Mouse (Mus musculus): ENCODE data around the gene Zyg11b. TPM values are rescaled to one million over a fixed set of nuclear protein-coding genes. Genes with fewer than 3 reads are reported as not detected.

Zyg11b gene
- total and polyA plus RNA-seq, 2 experiments from 2014 or later, result 24.0 to 108 TPM

- ATAC-seq, result no peak
- Histone ChIP-seq H3K4me2 (ENCODE audit: low read depth, low read length) (no peak overlapping the region), H3K4me3 (ENCODE audit: low read length) (no peak overlapping the region), H3K27me3 (ENCODE audit: insufficient read depth, low read length) (no peaks in the 10 kb centered on the region), H3K9me3 (ENCODE audit: low read length) (no peaks in the 10 kb centered on the region), H3K4me1 (ENCODE audit: insufficient read depth, low read length) (no peaks in the 10 kb centered on the region), H3K36me3 (ENCODE audit: insufficient read depth, low read length) (no peaks in the 10 kb centered on the region), H3K27ac (no peak overlapping the region), H3K9ac (replicated peaks; ENCODE audit: low read length) (no peak overlapping the region)
- whole genome bisulfite sequencing, result 20% methylated on average over 7 of the region's 7 CpGs
- no peak for DNase-seq (ENCODE audit: low spot score)
- TF ChIP-seq CTCF (IDR thresholded peaks at IDR 0.05; ENCODE audit: low read depth), result no peak
Measured at GRCm38 (mm10) chr4:108344631-108345083, 43.8 kb upstream of the Zyg11b start.

- H3K4me3 ChIP-seq (ENCODE audit: low read length), result no peak overlapping the region
- H3K9ac ChIP-seq (replicated peaks; ENCODE audit: low read length), result no peak overlapping the region
- no peaks in the 10 kb centered on the region for H3K4me1 ChIP-seq (ENCODE audit: insufficient read depth, low read length)
- peak; percentile 91 for TF ChIP-seq CTCF (IDR thresholded peaks at IDR 0.05; ENCODE audit: low read depth)
- H3K27ac ChIP-seq, result peak overlapping the region; percentile 64
- H3K27me3 ChIP-seq (ENCODE audit: insufficient read depth, low read length), result no peaks in the 10 kb centered on the region
- H3K36me3 ChIP-seq (ENCODE audit: insufficient read depth, low read length), result peaks cover 8% of the 10 kb centered on the region; the same call in 1 of the 2 replicates
- no peaks in the 10 kb centered on the region for H3K9me3 ChIP-seq (ENCODE audit: low read length)
- H3K4me2 ChIP-seq (ENCODE audit: low read depth, low read length), result no peak overlapping the region
- ATAC-seq (peak; percentile 94), DNase-seq (ENCODE audit: low spot score) (peak; percentile 91)
- WGBS, result 13% methylated on average over 4 of the region's 4 CpGs
Measured at GRCm38 (mm10) chr4:108339277-108339690, 38.4 kb upstream of the Zyg11b start.

- Histone ChIP-seq H3K9me3 (ENCODE audit: low read length) (no peaks in the 10 kb centered on the region), H3K27ac (peak overlapping the region; percentile 64), H3K27me3 (ENCODE audit: insufficient read depth, low read length) (no peaks in the 10 kb centered on the region), H3K9ac (replicated peaks; ENCODE audit: low read length) (no peak overlapping the region), H3K36me3 (ENCODE audit: insufficient read depth, low read length) (peaks cover 8% of the 10 kb centered on the region; the same call in 1 of the 2 replicates), H3K4me3 (ENCODE audit: low read length) (no peak overlapping the region), H3K4me2 (ENCODE audit: low read depth, low read length) (no peak overlapping the region), H3K4me1 (ENCODE audit: insufficient read depth, low read length) (no peaks in the 10 kb centered on the region)
- no peak for TF ChIP-seq CTCF (IDR thresholded peaks at IDR 0.05; ENCODE audit: low read depth)
- ATAC-seq (no peak), DNase-seq (ENCODE audit: low spot score) (no peak)
- WGBS, result 56% methylated on average over 10 of the region's 10 CpGs
Measured at GRCm38 (mm10) chr4:108338811-108339210, 37.9 kb upstream of the Zyg11b start.

- Histone ChIP-seq H3K9me3 (ENCODE audit: low read length) (no peaks in the 10 kb centered on the region), H3K4me1 (ENCODE audit: insufficient read depth, low read length) (no peaks in the 10 kb centered on the region), H3K4me2 (ENCODE audit: low read depth, low read length) (no peak overlapping the region), H3K4me3 (ENCODE audit: low read length) (no peak overlapping the region), H3K36me3 (ENCODE audit: insufficient read depth, low read length) (peaks cover 8% of the 10 kb centered on the region; the same call in 1 of the 2 replicates), H3K27ac (peak overlapping the region; percentile 64; the same call in 1 of the 2 replicates), H3K27me3 (ENCODE audit: insufficient read depth, low read length) (no peaks in the 10 kb centered on the region), H3K9ac (replicated peaks; ENCODE audit: low read length) (no peak overlapping the region)
- DNase-seq (ENCODE audit: low spot score) (peak; percentile 28), ATAC-seq (no peak)
- 50% methylated on average over 9 of the region's 9 CpGs for WGBS
- TF ChIP-seq CTCF (IDR thresholded peaks at IDR 0.05; ENCODE audit: low read depth), result no peak
Measured at GRCm38 (mm10) chr4:108338321-108338733, 37.4 kb upstream of the Zyg11b start.

GRCm38 (mm10) chr4:108337817-108338216, 36.9 kb upstream of the Zyg11b start:
- Histone ChIP-seq H3K27me3 (ENCODE audit: insufficient read depth, low read length) (no peaks in the 10 kb centered on the region), H3K36me3 (ENCODE audit: insufficient read depth, low read length) (peaks cover 8% of the 10 kb centered on the region; the same call in 1 of the 2 replicates), H3K4me1 (ENCODE audit: insufficient read depth, low read length) (no peaks in the 10 kb centered on the region), H3K4me3 (ENCODE audit: low read length) (no peak overlapping the region), H3K9me3 (ENCODE audit: low read length) (no peaks in the 10 kb centered on the region), H3K4me2 (ENCODE audit: low read depth, low read length) (no peak overlapping the region), H3K27ac (peak overlapping the region; percentile 64; the same call in 1 of the 2 replicates), H3K9ac (replicated peaks; ENCODE audit: low read length) (no peak overlapping the region)
- ATAC-seq (no peak), DNase-seq (ENCODE audit: low spot score) (no peak)
- no peak for TF ChIP-seq CTCF (IDR thresholded peaks at IDR 0.05; ENCODE audit: low read depth)
- WGBS, result 24% methylated on average over 3 of the region's 3 CpGs

GRCm38 (mm10) chr4:108336765-108337164, 35.9 kb upstream of the Zyg11b start:
- DNase-seq (ENCODE audit: low spot score), result no peak
- H3K27ac ChIP-seq, result no peak overlapping the region
- H3K9me3 ChIP-seq (ENCODE audit: low read length), result no peaks in the 10 kb centered on the region
- no peaks in the 10 kb centered on the region for H3K4me1 ChIP-seq (ENCODE audit: insufficient read depth, low read length)
- no peak overlapping the region for H3K9ac ChIP-seq (replicated peaks; ENCODE audit: low read length)
- no peaks in the 10 kb centered on the region for H3K27me3 ChIP-seq (ENCODE audit: insufficient read depth, low read length)
- no peak for TF ChIP-seq CTCF (IDR thresholded peaks at IDR 0.05; ENCODE audit: low read depth)
- H3K4me3 ChIP-seq (ENCODE audit: low read length), result no peak overlapping the region
- H3K36me3 ChIP-seq (ENCODE audit: insufficient read depth, low read length), result peaks cover 8% of the 10 kb centered on the region; the same call in 1 of the 2 replicates
- 80% methylated on average over 2 of the region's 2 CpGs for WGBS
- ATAC-seq, result no peak
- no peak overlapping the region for H3K4me2 ChIP-seq (ENCODE audit: low read depth, low read length)

GRCm38 (mm10) chr4:108335413-108335812, 34.5 kb upstream of the Zyg11b start:
- no peak for TF ChIP-seq CTCF (IDR thresholded peaks at IDR 0.05; ENCODE audit: low read depth)
- H3K27me3 ChIP-seq (ENCODE audit: insufficient read depth, low read length), result no peaks in the 10 kb centered on the region
- ATAC-seq (no peak), DNase-seq (ENCODE audit: low spot score) (no peak)
- WGBS, result 86% methylated on average over 6 of the region's 6 CpGs
- H3K36me3 ChIP-seq (ENCODE audit: insufficient read depth, low read length), result peaks cover 8% of the 10 kb centered on the region; the same call in 1 of the 2 replicates
- no peaks in the 10 kb centered on the region for H3K9me3 ChIP-seq (ENCODE audit: low read length)
- no peak overlapping the region for H3K4me2 ChIP-seq (ENCODE audit: low read depth, low read length)
- no peak overlapping the region for H3K9ac ChIP-seq (replicated peaks; ENCODE audit: low read length)
- H3K4me1 ChIP-seq (ENCODE audit: insufficient read depth, low read length), result no peaks in the 10 kb centered on the region
- no peak overlapping the region for H3K4me3 ChIP-seq (ENCODE audit: low read length)
- no peak overlapping the region for H3K27ac ChIP-seq
